Mouse (Mus musculus) layer of hippocampus, adult 2 months (tissue): ENCODE data around the gene Zfp385c. TPM values are rescaled to one million over a fixed set of nuclear protein-coding genes. Genes with fewer than 3 reads are reported as not detected.

Experiments
- DNase-seq, 2 experiments: peaks; one replicate each; pipeline ENCODE4 v3.0.0; 2022; ENCODE audit warnings: low spot score in 2 of 2
- H3K27ac ChIP-seq: fragments of 200-600 bp; 2 replicates; pipeline ENCODE4 v1.8.1; 2022
- H3K4me3 ChIP-seq: fragments of 200-600 bp; 2 replicates; pipeline ENCODE4 v1.8.1; 2022; ENCODE audit warnings: mild to moderate bottlenecking
- CTCF ChIP-seq: fragments of 200-600 bp; conservative IDR thresholded peaks from 2 replicates; pipeline ENCODE4 v1.8.1; 2022; ENCODE audit warnings: antibody characterized with exemption, mild to moderate bottlenecking, moderate library complexity
- total RNA-seq, 2 experiments: library from RNA; stranded (reverse); gene quantifications; 2 replicates each; pipeline ENCODE4 v1.2.3; 2021

Zfp385c gene
- total RNA-seq, 2 experiments from 2014 or later: 0.20 to 0.67 TPM

- Histone ChIP-seq H3K27ac (peak overlapping the region; percentile 49), H3K4me3 (no peak overlapping the region)
- TF ChIP-seq CTCF: no peak
- DNase-seq: no peak
Observed at GRCm38 (mm10) chr11:100609355-100609996, 82.8 kb downstream of the Zfp385c start.

- Histone ChIP-seq H3K27ac (peak overlapping the region; percentile 49), H3K4me3 (no peak overlapping the region)
- no peak for TF ChIP-seq CTCF
- no peak for DNase-seq
Observed at GRCm38 (mm10) chr11:100608796-100609195, 83.5 kb downstream of the Zfp385c start.

- no peak overlapping the region for H3K27ac ChIP-seq
- TF ChIP-seq CTCF: no peak
- H3K4me3 ChIP-seq: no peak overlapping the region
- no peak for DNase-seq
Observed at GRCm38 (mm10) chr11:100607121-100607520, 85.1 kb downstream of the Zfp385c start.

DNA sequence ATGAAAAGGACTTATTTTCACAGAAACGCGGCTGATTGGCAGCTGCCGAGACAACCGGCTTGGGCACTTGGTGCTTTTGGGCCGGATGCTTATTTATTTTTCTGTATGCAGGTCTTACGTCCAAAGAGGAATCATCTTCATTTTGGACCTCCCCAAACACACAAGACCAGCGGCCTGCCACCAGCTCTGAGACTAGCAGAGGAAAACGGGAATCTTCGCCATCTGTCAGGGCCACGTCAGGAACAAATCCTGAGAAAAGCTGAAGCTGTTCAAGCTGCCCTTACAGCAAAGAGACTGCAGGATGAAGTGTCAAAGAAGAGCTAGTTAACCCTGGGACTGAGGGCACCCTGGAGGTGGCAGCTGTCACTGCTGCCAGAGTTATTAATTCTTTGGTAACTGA lies 86.8 kb downstream of the Zfp385c start:
- Histone ChIP-seq H3K4me3 (no peak overlapping the region), H3K27ac (peak overlapping the region; percentile 77)
- TF ChIP-seq CTCF: peak; percentile 39
- no peak for DNase-seq

DNA sequence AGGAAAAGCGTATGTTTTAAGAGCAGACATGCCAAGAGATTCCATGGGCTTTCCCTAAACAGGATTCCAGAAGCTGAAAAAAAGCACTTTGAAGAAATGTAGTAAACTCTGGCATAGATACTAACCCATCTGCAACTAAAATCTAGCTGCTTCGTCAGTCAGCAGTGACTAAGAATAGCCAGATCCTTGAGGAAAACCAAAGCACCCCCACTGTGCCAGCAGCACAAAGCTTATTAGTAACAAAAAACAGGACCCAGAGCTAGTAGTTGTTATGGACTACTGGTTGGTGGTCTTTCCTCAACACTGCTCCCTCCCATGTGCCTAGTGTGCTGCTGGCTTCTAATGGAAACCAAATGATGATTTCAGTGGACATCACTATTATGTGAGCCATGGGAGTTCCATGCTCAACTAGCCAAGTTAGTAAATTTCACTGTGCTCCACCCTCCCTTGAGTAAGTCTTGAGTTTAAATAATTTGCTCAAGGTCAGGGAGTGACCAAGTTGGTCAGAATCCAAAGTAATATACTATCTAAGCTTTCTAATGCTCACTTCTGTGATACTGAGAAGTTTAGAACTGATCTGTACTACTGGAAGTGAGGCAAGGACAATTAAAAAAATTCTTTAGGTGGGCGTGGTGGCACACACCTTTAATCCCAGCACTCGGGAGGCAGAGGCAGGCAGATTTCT lies 87.8 kb downstream of the Zfp385c start:
- TF ChIP-seq CTCF: no peak
- H3K27ac ChIP-seq: peak overlapping the region; percentile 77
- DNase-seq: peak in 1 of 2 experiments; percentile 44
- no peak overlapping the region for H3K4me3 ChIP-seq

- peak overlapping the region; percentile 77 for H3K27ac ChIP-seq
- DNase-seq: no peak
- TF ChIP-seq CTCF: no peak
- no peak overlapping the region for H3K4me3 ChIP-seq
Observed at GRCm38 (mm10) chr11:100603813-100604212, 88.4 kb downstream of the Zfp385c start.

DNA sequence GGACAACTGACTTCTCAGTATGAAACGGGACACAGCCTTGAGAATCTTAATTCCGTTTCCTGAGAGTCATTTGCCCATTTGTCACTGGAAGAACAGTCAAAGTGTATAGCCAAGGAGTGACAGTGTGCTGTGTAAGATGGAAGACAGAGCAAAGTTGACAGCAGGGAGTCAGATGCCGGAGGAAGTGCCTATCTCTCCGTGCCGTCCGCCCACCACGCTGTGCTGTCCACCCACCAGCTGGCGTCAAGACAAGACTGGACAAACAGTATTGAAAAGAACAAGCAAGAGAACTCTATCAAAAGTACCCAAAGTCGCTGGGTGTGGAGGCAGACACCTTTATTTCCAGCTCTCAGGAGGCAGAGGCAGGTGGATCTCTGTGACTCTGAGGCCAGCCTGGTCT lies 89.1 kb downstream of the Zfp385c start:
- DNase-seq: no peak
- no peak overlapping the region for H3K4me3 ChIP-seq
- no peak for TF ChIP-seq CTCF
- H3K27ac ChIP-seq: peak overlapping the region; percentile 77; the same call in 1 of the 2 replicates

GRCm38 (mm10) chr11:100601372-100601771 lies 90.9 kb downstream of the Zfp385c start:
- H3K27ac ChIP-seq: no peak overlapping the region
- H3K4me3 ChIP-seq: no peak overlapping the region
- no peak for TF ChIP-seq CTCF
- DNase-seq: no peak

GRCm38 (mm10) chr11:100598074-100598473 lies 94.2 kb downstream of the Zfp385c start:
- Histone ChIP-seq H3K4me3 (no peak overlapping the region), H3K27ac (no peak overlapping the region)
- no peak for DNase-seq
- TF ChIP-seq CTCF: no peak

DNA sequence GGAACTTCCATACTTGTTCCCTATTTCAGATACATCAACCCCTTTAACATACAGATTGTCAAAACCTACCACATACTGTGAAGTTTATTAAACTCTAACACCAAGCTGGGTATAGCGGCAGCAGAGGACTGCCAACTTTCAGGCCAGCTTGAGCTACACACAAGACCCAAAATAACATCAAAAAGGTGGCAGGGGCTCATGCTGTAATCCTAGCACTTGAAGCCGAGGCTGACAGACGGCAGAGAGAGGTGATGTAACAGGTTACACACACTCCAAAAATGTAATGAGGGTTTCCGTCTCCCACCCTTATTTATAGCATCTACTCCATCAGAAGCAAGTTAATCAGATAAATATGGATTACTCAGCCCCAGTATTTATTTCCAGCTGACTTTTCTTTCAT lies 96.7 kb downstream of the Zfp385c start:
- H3K4me3 ChIP-seq: no peak overlapping the region
- peak overlapping the region; percentile 20 for H3K27ac ChIP-seq
- no peak for DNase-seq
- no peak for TF ChIP-seq CTCF

DNA sequence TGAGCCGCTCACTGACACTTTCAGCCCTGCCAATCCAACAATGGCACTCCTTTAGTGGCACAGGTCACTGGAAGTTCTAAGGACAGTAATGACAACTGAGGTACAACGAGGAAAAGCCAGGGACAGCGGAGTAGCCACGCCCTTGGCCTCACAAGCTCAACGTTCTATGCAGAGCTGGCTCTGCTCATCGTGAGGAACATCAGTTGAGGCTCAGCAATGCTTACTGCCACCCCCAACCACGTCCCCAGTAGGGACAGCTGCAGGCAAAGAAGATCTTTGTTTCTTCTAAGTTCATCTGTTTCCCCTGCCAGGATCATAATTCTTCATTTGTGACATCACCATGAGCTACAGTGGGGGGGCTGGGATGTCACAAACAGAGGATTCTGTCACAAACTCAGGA lies 97.6 kb downstream of the Zfp385c start:
- DNase-seq: no peak
- Histone ChIP-seq H3K4me3 (no peak overlapping the region), H3K27ac (peak overlapping the region; percentile 73; the same call in 1 of the 2 replicates)
- no peak for TF ChIP-seq CTCF

DNA sequence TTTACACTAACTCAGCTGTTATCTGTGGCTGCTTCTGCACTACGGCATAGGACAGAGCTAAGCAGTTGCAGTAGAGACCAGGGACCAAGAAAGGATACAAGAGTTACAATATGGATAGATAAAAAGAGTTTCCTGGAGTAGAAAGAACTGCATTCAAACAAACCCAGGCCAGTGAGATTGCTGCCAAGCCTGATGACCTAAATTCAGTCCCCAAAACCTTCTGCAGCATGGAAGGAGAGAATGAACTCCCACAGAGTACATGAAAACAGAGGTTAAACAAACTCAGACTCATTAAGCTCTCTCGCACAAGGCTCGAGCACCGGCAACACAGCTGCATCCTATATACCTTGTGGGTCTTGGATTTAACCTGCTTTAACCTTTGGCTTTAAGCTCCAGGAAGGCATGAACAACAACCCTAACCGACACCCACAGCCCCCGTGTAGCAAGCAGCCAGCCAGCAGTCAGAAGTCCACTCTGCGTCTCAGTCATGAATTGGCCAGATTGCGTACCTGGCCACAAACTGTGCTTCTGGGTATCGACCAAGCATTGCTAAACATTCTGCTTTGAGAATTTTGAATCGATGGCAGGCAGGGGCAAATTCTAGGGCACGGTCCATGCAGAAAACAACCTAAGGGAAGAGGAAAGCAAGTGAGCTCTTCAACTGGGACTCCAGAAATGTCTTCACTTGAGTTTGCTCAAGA lies 99.8 kb downstream of the Zfp385c start:
- Histone ChIP-seq H3K4me3 (no peak overlapping the region), H3K27ac (peak overlapping the region; percentile 58)
- no peak for TF ChIP-seq CTCF
- DNase-seq: no peak

- no peak for TF ChIP-seq CTCF
- Histone ChIP-seq H3K27ac (peak overlapping the region; percentile 68), H3K4me3 (no peak overlapping the region)
- no peak for DNase-seq
Observed at GRCm38 (mm10) chr11:100588462-100588861, 103.8 kb downstream of the Zfp385c start.
